9 mouse cellular contexts compared by ENCODE assay signal in genomic region chr6:72831276-72831675, GRCm38 (mm10). TPM values are rescaled to one million over a fixed set of nuclear protein-coding genes. Genes with fewer than 3 reads are reported as not detected.
DNase-seq lines count a peak whose midpoint lies in the region; ATAC-seq and TF ChIP-seq lines count a peak whose summit lies in the region.
"Had no signal": no experiment of that assay in that cellular context is flagged by ENCODE, and none has a peak within 500 bp of the region (broad histone marks: within the 10 kb centered on the region; RNA-seq: fewer than 3 reads in every experiment).

No protein-coding gene starts in this region.

- H3K36me3 ChIP-seq in midbrain, embryonic 10.5 days = no peaks in the 10 kb centered on the region
- H3K36me3 ChIP-seq in midbrain, embryonic 15.5 days (replicated peaks) = no peaks in the 10 kb centered on the region
- no peaks in the 10 kb centered on the region for H3K36me3 ChIP-seq in intestine, embryonic 16.5 days (ENCODE audit: control insufficient read depth, insufficient read depth, low read length)
- no peaks in the 10 kb centered on the region for H3K36me3 ChIP-seq in thymus, adult 2 months (ENCODE audit: control insufficient read depth, insufficient read depth, low read length)
- H3K36me3 ChIP-seq: embryonic facial prominence, embryonic 12.5 days had no signal

- no peak for ATAC-seq in midbrain, embryonic 15.5 days (replicated peaks)
- ATAC-seq in intestine, embryonic 16.5 days = peak; percentile 47; the same call in 1 of the 2 replicates

- H3K9ac ChIP-seq in midbrain, embryonic 15.5 days = no peak overlapping the region
- H3K9ac ChIP-seq in intestine, embryonic 16.5 days (ENCODE audit: low read depth, low read length) = no peak overlapping the region
- H3K9ac ChIP-seq: embryonic facial prominence, embryonic 12.5 days had no signal

- no peak overlapping the region for H3K4me3 ChIP-seq in midbrain, embryonic 10.5 days
- no peak overlapping the region for H3K4me3 ChIP-seq in midbrain, embryonic 15.5 days
- no peak overlapping the region for H3K4me3 ChIP-seq in intestine, embryonic 16.5 days (ENCODE audit: low read length)
- H3K4me3 ChIP-seq in thymus, adult 2 months (ENCODE audit: control insufficient read depth, insufficient read depth, low read length) = no peak overlapping the region
- H3K4me3 ChIP-seq: embryonic facial prominence, embryonic 12.5 days had no signal

- DNase-seq in midbrain, embryonic 10.5 days (ENCODE audit: low spot score) = peak; percentile 80
- DNase-seq in cerebellum, postnatal 14 days = peak; percentile 77 to 90
- DNase-seq in frontal cortex, postnatal 36 days (ENCODE audit: low spot score in 2 of 2) = peak; percentile 55 to 61
- DNase-seq in left cerebral cortex, postnatal 36 days (ENCODE audit: low spot score in 2 of 2) = peak; percentile 19 to 34
- DNase-seq in naive thymus-derived CD4-positive, alpha-beta T cell, adult 2 months (ENCODE audit: low read depth) = peak; percentile 71
- DNase-seq in thymus, adult 2 months = peak; percentile 64

- TF ChIP-seq POLR2A in thymus, adult 2 months (IDR thresholded peaks at IDR 0.05; ENCODE audit: control insufficient read depth, extremely low read depth, insufficient read depth, low read length, poor library complexity) = no peak

- TF ChIP-seq CTCF in thymus, adult 2 months (IDR thresholded peaks at IDR 0.05; ENCODE audit: borderline replicate concordance, control insufficient read depth, extremely low read depth, insufficient read depth, low read length, poor library complexity) = no peak

- intact Hi-C loops in left cerebral cortex, postnatal 36 days (cut with DNase I) = loop anchor here (5.0 kb wide), 2 partner anchors 44 to 184 kb away; partner anchors contain the start of gene Tcf7l1

- 0 out of 2 replicates have a peak, but pooled peaks cover 8% of the 10 kb centered on the region for H3K4me1 ChIP-seq in midbrain, embryonic 10.5 days
- no peaks in the 10 kb centered on the region for H3K4me1 ChIP-seq in midbrain, embryonic 15.5 days
- H3K4me1 ChIP-seq in intestine, embryonic 16.5 days (ENCODE audit: control insufficient read depth, insufficient read depth, low read length) = no peaks in the 10 kb centered on the region
- H3K4me1 ChIP-seq in thymus, adult 2 months (replicated peaks; ENCODE audit: control insufficient read depth, insufficient read depth, low read length) = no peaks in the 10 kb centered on the region
- H3K4me1 ChIP-seq: embryonic facial prominence, embryonic 12.5 days had no signal

- 0 out of 2 replicates have a peak, but pooled peaks cover 5% of the 10 kb centered on the region for H3K9me3 ChIP-seq in midbrain, embryonic 10.5 days (replicated peaks)
- H3K9me3 ChIP-seq in midbrain, embryonic 15.5 days = no peaks in the 10 kb centered on the region
- H3K9me3 ChIP-seq in intestine, embryonic 16.5 days (ENCODE audit: control insufficient read depth, low read length) = no peaks in the 10 kb centered on the region

- no peak overlapping the region for H3K4me2 ChIP-seq in midbrain, embryonic 15.5 days
- H3K4me2 ChIP-seq in intestine, embryonic 16.5 days (ENCODE audit: low read depth, low read length) = no peak overlapping the region
- H3K4me2 ChIP-seq: embryonic facial prominence, embryonic 12.5 days had no signal

- H3K27me3 ChIP-seq in midbrain, embryonic 10.5 days (ENCODE audit: low read depth, poor library complexity, severe bottlenecking) = peaks cover 7% of the 10 kb centered on the region
- no peaks in the 10 kb centered on the region for H3K27me3 ChIP-seq in midbrain, embryonic 15.5 days (replicated peaks)
- no peaks in the 10 kb centered on the region for H3K27me3 ChIP-seq in intestine, embryonic 16.5 days (replicated peaks; ENCODE audit: control insufficient read depth, insufficient read depth, low read length)
- H3K27me3 ChIP-seq in thymus, adult 2 months (ENCODE audit: control insufficient read depth, insufficient read depth, low read length) = no peaks in the 10 kb centered on the region
- H3K27me3 ChIP-seq: embryonic facial prominence, embryonic 12.5 days had no signal

- WGBS in midbrain, embryonic 10.5 days = 33% methylated on average over 3 of the region's 3 CpGs
- WGBS in midbrain, embryonic 15.5 days = 33% methylated on average over 3 of the region's 3 CpGs
- 23% methylated on average over 3 of the region's 3 CpGs for WGBS in intestine, embryonic 16.5 days
- 40% methylated on average over 3 of the region's 3 CpGs for WGBS in thymus, adult 2 months

- H3K27ac ChIP-seq in midbrain, embryonic 10.5 days (replicated peaks) = no peak overlapping the region
- H3K27ac ChIP-seq in midbrain, embryonic 15.5 days = no peak overlapping the region
- H3K27ac ChIP-seq in intestine, embryonic 16.5 days (ENCODE audit: low read length) = no peak overlapping the region
- H3K27ac ChIP-seq in thymus, adult 2 months (ENCODE audit: control insufficient read depth, insufficient read depth, low read length) = no peak overlapping the region
- H3K27ac ChIP-seq: embryonic facial prominence, embryonic 12.5 days had no signal

RNA-seq across cellular contexts. Expression of gene Tcf7l1, which starts 42.2 kb away (rescaled TPM):
- polyA plus RNA-seq in midbrain, embryonic 10.5 days (2016; fragmentation: Nextera tagmentation; extraction: Ambion mirVana) = 24.2 and 25.7 TPM in 2 replicates
- polyA plus RNA-seq in midbrain, embryonic 15.5 days (2015; fragmentation: Nextera tagmentation; extraction: Ambion mirVana) = 6.1 and 7.2 TPM in 2 replicates
- polyA plus RNA-seq in intestine, embryonic 16.5 days (2015; fragmentation: Nextera tagmentation; extraction: Ambion mirVana) = 8.5 and 11.2 TPM in 2 replicates
- 1 to 10 TPM; 3.5 to 3.7 TPM for total RNA-seq in left cerebral cortex, postnatal 36 days (2021)
- polyA plus RNA-seq in thymus, adult 2 months (2012; rRNA removed) = 6.0 and 7.8 TPM in 2 replicates

Comparison
In these comparisons a context has a peak if more than half of its experiments do, and no peak if none do; other contexts are left out.
1. DNase-seq: peak in every context shown above with its lines; median percentile 84 in cerebellum, postnatal 14 days; 80 in midbrain, embryonic 10.5 days; 71 in naive thymus-derived CD4-positive, alpha-beta T cell, adult 2 months; 64 in thymus, adult 2 months; 58 in frontal cortex, postnatal 36 days; 26 in left cerebral cortex, postnatal 36 days.